Mouse (Mus musculus) forebrain, embryonic 14.5 days (tissue): ENCODE results near the gene Sdhc. TPM values are rescaled to one million over a fixed set of nuclear protein-coding genes. Genes with fewer than 3 reads are reported as not detected.
"Not testable (repeated sequence)": the region's sequence is repeated elsewhere in the genome, so short reads cannot be mapped to it uniquely, and the experiment has no call there.

ENCODE experiments used
- ATAC-seq: fragments of 200-750 bp; cut with Nextera tagmentation; 2 replicates; pipeline ENCODE4 v1.8.0; 2017; ENCODE audit warnings: mild to moderate bottlenecking, moderate library complexity
- DNase-seq: peaks from one replicate; pipeline ENCODE4 v3.0.0-alpha.2; 2015; ENCODE audit warnings: low spot score
- H3K27ac ChIP-seq: fragments of 300-500 bp; sonication (generic); 2 replicates; pipeline ENCODE4 v1.5.1; 2014; ENCODE audit warnings: low read depth, mild to moderate bottlenecking, control low read depth, low read length, moderate library complexity
- H3K27me3 ChIP-seq: fragments of 300-500 bp; sonication (generic); replicated peaks from 2 replicates; pipeline ENCODE4 v1.6.1; 2014; ENCODE audit warnings: low read length, control low read depth, mixed read lengths; ENCODE audit not compliant: control insufficient read depth, insufficient read depth
- H3K36me3 ChIP-seq: fragments of 300-500 bp; sonication (generic); 2 replicates; pipeline ENCODE4 v1.6.1; 2014; ENCODE audit warnings: low read length, control low read depth; ENCODE audit not compliant: control insufficient read depth, insufficient read depth
- H3K4me1 ChIP-seq: fragments of 300-500 bp; sonication (generic); 2 replicates; pipeline ENCODE4 v1.6.1; 2014; ENCODE audit warnings: antibody characterized with exemption, low read length, control low read depth; ENCODE audit not compliant: control insufficient read depth, insufficient read depth
- H3K4me2 ChIP-seq: fragments of 300-500 bp; sonication (generic); 2 replicates; pipeline ENCODE4 v1.6.1; 2014; ENCODE audit warnings: mild to moderate bottlenecking, control low read depth, low read length
- H3K4me3 ChIP-seq: fragments of 300-500 bp; sonication (generic); 2 replicates; pipeline ENCODE4 v1.5.1; 2014; ENCODE audit warnings: low read depth, low read length, control low read depth
- H3K9ac ChIP-seq: fragments of 300-500 bp; sonication (generic); 2 replicates; pipeline ENCODE4 v1.6.1; 2014; ENCODE audit warnings: mild to moderate bottlenecking, low read length, control low read depth, moderate library complexity
- H3K9me3 ChIP-seq: fragments of 300-500 bp; sonication (generic); replicated peaks from 2 replicates; pipeline ENCODE4 v1.6.1; 2016; ENCODE audit warnings: low read length, control low read depth, mixed read lengths; ENCODE audit not compliant: control insufficient read depth
- WGBS: fragments of 180-500 bp; shearing (Covaris S2); extraction: QIAGEN DNeasy Blood & Tissue Kit; methylation state at CpG from one replicate; pipeline ENCODE4 v1.1.7; 2014; 5-methylcytosine and 5-hydroxymethylcytosine counted together
- polyA plus RNA-seq: library from polyadenylated mRNA; unstranded; fragments of >200 nt; fragmentation: Nextera tagmentation; extraction: Ambion mirVana; gene quantifications from 2 replicates; pipeline ENCODE4 v1.2.1, GENCODE M21; 2014

Gene Sdhc
- polyA plus RNA-seq, 1 experiment from 2014 or later = 310 TPM

GRCm38 (mm10) chr1:171088237-171088869 lies 62.0 kb downstream of the Sdhc start:
- not testable (repeated sequence) for H3K9me3 ChIP-seq, H3K4me3 ChIP-seq, ATAC-seq, H3K36me3 ChIP-seq, H3K27me3 ChIP-seq, H3K27ac ChIP-seq, H3K4me1 ChIP-seq, H3K9ac ChIP-seq
- H3K4me2 ChIP-seq = peak overlapping the region; percentile 28; the same call in 1 of the 2 replicates
- WGBS = 3% methylated on average over 10 of the region's 10 CpGs
- DNase-seq = peak; percentile 29

GRCm38 (mm10) chr1:171085718-171086117 lies 64.7 kb downstream of the Sdhc start:
- under 1% methylated on average over 26 of the region's 26 CpGs for WGBS
- Histone ChIP-seq H3K4me1 (no peaks in the 10 kb centered on the region), H3K27me3 (no peaks in the 10 kb centered on the region), H3K36me3 (no peaks in the 10 kb centered on the region), H3K9me3 (no peaks in the 10 kb centered on the region), H3K4me3 (peak overlapping the region; percentile 46), H3K9ac (peak overlapping the region; percentile 68), H3K27ac (no peak overlapping the region), H3K4me2 (peak overlapping the region; percentile 85)
- DNase-seq (no peak), ATAC-seq (no peak)

DNA sequence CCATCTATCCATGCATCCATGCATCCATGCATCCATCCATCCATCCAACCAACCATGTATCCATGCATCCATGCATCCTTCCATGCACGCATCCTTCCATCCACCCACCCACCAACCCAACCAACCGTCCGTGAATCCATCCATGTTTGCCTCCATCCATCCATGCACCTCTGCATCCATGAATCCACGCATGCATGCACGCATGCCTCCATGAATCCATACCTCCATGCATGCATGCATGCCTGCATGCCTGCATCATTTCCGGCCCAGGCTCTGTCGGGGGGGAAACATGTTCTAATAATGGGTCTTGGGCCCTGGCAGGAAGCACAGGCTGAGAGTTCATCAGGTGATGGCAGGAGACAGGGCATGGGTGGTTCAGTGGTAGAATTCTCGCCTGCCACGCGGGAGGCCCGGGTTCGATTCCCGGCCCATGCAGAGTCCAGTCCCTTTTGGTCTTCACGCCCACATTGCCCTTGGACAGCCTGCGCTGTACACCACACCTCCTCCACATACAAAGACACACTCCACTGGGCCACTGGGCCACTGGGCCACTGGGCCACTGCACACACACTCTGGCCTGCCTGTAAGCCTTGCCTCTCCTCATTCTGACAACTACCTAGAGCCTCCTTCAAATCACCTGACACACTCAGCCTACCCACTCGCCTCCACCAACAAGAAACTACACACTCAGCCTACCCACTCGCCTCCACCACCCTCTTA lies 68.7 kb downstream of the Sdhc start:
- not testable (repeated sequence) for H3K4me2 ChIP-seq, H3K9me3 ChIP-seq, H3K36me3 ChIP-seq, H3K9ac ChIP-seq, DNase-seq, H3K27ac ChIP-seq, H3K4me3 ChIP-seq, H3K27me3 ChIP-seq, H3K4me1 ChIP-seq
- 40% methylated on average over 9 of the region's 17 CpGs for WGBS
- peak; percentile 3 for ATAC-seq

GRCm38 (mm10) chr1:171079825-171080224 lies 70.6 kb downstream of the Sdhc start:
- not testable (repeated sequence) for H3K9ac ChIP-seq, H3K27me3 ChIP-seq, H3K4me2 ChIP-seq, H3K4me3 ChIP-seq, H3K36me3 ChIP-seq, H3K9me3 ChIP-seq, H3K27ac ChIP-seq, DNase-seq, H3K4me1 ChIP-seq
- no CpG with 5 or more reads among the region's 43 CpGs for WGBS
- peak; percentile 51 for ATAC-seq

- H3K9me3 ChIP-seq, H3K9ac ChIP-seq, H3K4me3 ChIP-seq, H3K27ac ChIP-seq, H3K27me3 ChIP-seq, DNase-seq, H3K36me3 ChIP-seq, H3K4me2 ChIP-seq, H3K4me1 ChIP-seq: not testable (repeated sequence)
- WGBS = 0% methylated on average over 1 of the region's 35 CpGs
- peak; percentile 63 for ATAC-seq
Observed at GRCm38 (mm10) chr1:171079345-171079744, 71.1 kb downstream of the Sdhc start.

DNA sequence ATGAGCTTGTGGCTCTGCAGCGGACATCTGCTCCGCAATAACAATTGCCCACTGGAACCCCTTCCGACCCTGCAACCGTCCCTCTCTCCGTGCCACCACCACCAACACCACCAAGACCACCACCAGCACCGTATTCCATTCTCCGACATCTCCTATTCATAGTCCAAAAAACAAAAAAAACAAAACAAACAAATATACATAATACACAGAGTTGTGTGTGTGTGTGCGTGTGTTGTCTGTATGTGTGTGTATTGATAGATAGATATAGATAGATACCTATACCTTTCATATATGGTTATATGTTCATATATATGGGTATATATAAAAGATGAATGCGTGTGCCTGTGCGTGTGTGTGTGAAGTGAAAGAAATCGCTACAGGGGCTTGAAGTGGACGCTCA lies 72.0 kb downstream of the Sdhc start:
- not testable (repeated sequence) for H3K9me3 ChIP-seq, H3K9ac ChIP-seq, ATAC-seq, H3K4me1 ChIP-seq, DNase-seq, H3K27ac ChIP-seq, H3K36me3 ChIP-seq
- Histone ChIP-seq H3K27me3 (peaks cover 15% of the 10 kb centered on the region), H3K4me3 (0 out of 2 replicates have a peak overlapping the region, but pooled peaks have one; percentile 4), H3K4me2 (0 out of 2 replicates have a peak overlapping the region, but pooled peaks have one; percentile 28)
- WGBS = 27% methylated on average over 11 of the region's 12 CpGs

DNA sequence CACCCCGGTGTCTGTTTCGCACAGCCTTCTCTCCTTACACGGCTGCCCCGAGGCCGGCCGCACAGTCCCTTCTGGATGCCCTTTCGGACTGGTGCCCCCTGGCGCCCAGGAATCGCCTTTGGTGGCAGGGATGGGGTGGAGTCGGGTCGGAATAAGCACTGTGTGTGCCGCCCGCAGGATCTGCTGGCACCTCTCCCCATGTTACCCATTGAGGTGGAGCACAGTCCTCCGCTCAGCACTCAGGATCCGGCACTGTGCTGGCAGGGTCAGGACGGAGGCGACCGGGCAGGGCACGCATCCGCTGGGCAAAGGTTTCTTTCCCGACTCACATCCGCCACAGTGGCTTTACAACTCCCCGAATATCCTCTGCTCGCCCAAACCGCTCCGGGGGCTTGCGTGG lies 72.4 kb downstream of the Sdhc start:
- peak; percentile 22 for ATAC-seq
- Histone ChIP-seq H3K4me2 (peak overlapping the region; percentile 28; the same call in 1 of the 2 replicates), H3K27me3 (peaks cover 15% of the 10 kb centered on the region)
- H3K9ac ChIP-seq, H3K36me3 ChIP-seq, H3K4me3 ChIP-seq, H3K9me3 ChIP-seq, H3K4me1 ChIP-seq, DNase-seq, H3K27ac ChIP-seq: not testable (repeated sequence)
- 6% methylated on average over 15 of the region's 27 CpGs for WGBS

- not testable (repeated sequence) for H3K27ac ChIP-seq, H3K4me1 ChIP-seq, H3K9me3 ChIP-seq, H3K9ac ChIP-seq, ATAC-seq, DNase-seq, H3K4me3 ChIP-seq, H3K4me2 ChIP-seq, H3K36me3 ChIP-seq
- H3K27me3 ChIP-seq = peaks cover 15% of the 10 kb centered on the region
- WGBS = 38% methylated on average over 5 of the region's 5 CpGs
Observed at GRCm38 (mm10) chr1:171077192-171077591, 73.2 kb downstream of the Sdhc start.
